ENCODE assay signal across 15 mouse cellular contexts in genomic region chr5:3490358-3490757, GRCm38 (mm10). TPM values are rescaled to one million over a fixed set of nuclear protein-coding genes. Genes with fewer than 3 reads are reported as not detected.
DNase-seq lines count a peak whose midpoint lies in the region; ATAC-seq lines count a peak whose summit lies in the region.
"Had no signal": no experiment of that assay in that cellular context is flagged by ENCODE, and none has a peak within 500 bp of the region (broad histone marks: within the 10 kb centered on the region; RNA-seq: fewer than 3 reads in every experiment).

No protein-coding gene starts in this region.

- WGBS in heart, embryonic 10.5 days = 92% methylated on average over 3 of the region's 3 CpGs
- WGBS in lung, embryonic 15.5 days = 59% methylated on average over 3 of the region's 3 CpGs
- WGBS in stomach, embryonic 16.5 days = 71% methylated on average over 3 of the region's 3 CpGs

- no peak overlapping the region for H3K4me3 ChIP-seq in heart, embryonic 10.5 days
- H3K4me3 ChIP-seq in lung, embryonic 15.5 days = no peak overlapping the region
- H3K4me3 ChIP-seq in stomach, embryonic 16.5 days (replicated peaks; ENCODE audit: low read length) = no peak overlapping the region
- H3K4me3 ChIP-seq: embryonic facial prominence, embryonic 10.5 days; forebrain, embryonic 13.5 days; hindbrain, embryonic 13.5 days; midbrain, embryonic 15.5 days had no signal

- H3K4me2 ChIP-seq in lung, embryonic 15.5 days = no peak overlapping the region
- no peak overlapping the region for H3K4me2 ChIP-seq in stomach, embryonic 16.5 days (ENCODE audit: low read depth, low read length)
- H3K4me2 ChIP-seq: forebrain, embryonic 13.5 days; hindbrain, embryonic 13.5 days; midbrain, embryonic 15.5 days had no signal

- ATAC-seq in lung, embryonic 15.5 days (ENCODE audit: borderline replicate concordance, extremely low read depth, low FRiP score, low TSS enrichment) = no peak
- peak; percentile 36 for ATAC-seq in common myeloid progenitor, adult 5-6 weeks (replicated peaks; ENCODE audit: low read depth, poor library complexity, severe bottlenecking)
- no peak for ATAC-seq in stomach, embryonic 16.5 days (ENCODE audit: insufficient read depth, low FRiP score)
- ATAC-seq in CD4-positive, CD25-positive, alpha-beta regulatory T cell, adult 4 months = no peak
- ATAC-seq: forebrain, embryonic 13.5 days; midbrain, embryonic 15.5 days had no signal

- H3K27ac ChIP-seq in heart, embryonic 10.5 days = no peak overlapping the region
- peak overlapping the region; percentile 53; the same call in 1 of the 2 replicates for H3K27ac ChIP-seq in lung, embryonic 15.5 days
- peak overlapping the region; percentile 68; the same call in 1 of the 2 replicates for H3K27ac ChIP-seq in stomach, embryonic 16.5 days (ENCODE audit: low read length)
- H3K27ac ChIP-seq: embryonic facial prominence, embryonic 10.5 days; forebrain, embryonic 13.5 days; hindbrain, embryonic 13.5 days; midbrain, embryonic 15.5 days had no signal

- no peaks in the 10 kb centered on the region for H3K9me3 ChIP-seq in heart, embryonic 10.5 days
- no peaks in the 10 kb centered on the region for H3K9me3 ChIP-seq in lung, embryonic 15.5 days
- H3K9me3 ChIP-seq in stomach, embryonic 16.5 days (replicated peaks; ENCODE audit: control insufficient read depth, low read length) = no peaks in the 10 kb centered on the region
- H3K9me3 ChIP-seq: embryonic facial prominence, embryonic 10.5 days; forebrain, embryonic 13.5 days; G1E; hindbrain, embryonic 13.5 days; midbrain, embryonic 15.5 days had no signal

- H3K4me1 ChIP-seq in heart, embryonic 10.5 days = peaks cover 17% of the 10 kb centered on the region
- H3K4me1 ChIP-seq in lung, embryonic 15.5 days = peaks cover 28% of the 10 kb centered on the region
- H3K4me1 ChIP-seq in stomach, embryonic 16.5 days (ENCODE audit: control insufficient read depth, insufficient read depth, low read length) = no peaks in the 10 kb centered on the region
- H3K4me1 ChIP-seq: hindbrain, embryonic 13.5 days; midbrain, embryonic 15.5 days had no signal

- DNase-seq in heart, embryonic 10.5 days (ENCODE audit: low spot score) = peak; percentile 5
- DNase-seq in heart, postnatal 10 days = no peak
- no peak for DNase-seq in lung, postnatal 14 days
- DNase-seq: cerebellum, adult 11-12 months; cerebellum, postnatal 36 days; thymus, adult 2 months had no signal

- no peaks in the 10 kb centered on the region for H3K27me3 ChIP-seq in heart, embryonic 10.5 days (ENCODE audit: insufficient read depth, poor library complexity, severe bottlenecking)
- H3K27me3 ChIP-seq in lung, embryonic 15.5 days = no peaks in the 10 kb centered on the region
- H3K27me3 ChIP-seq in stomach, embryonic 16.5 days (ENCODE audit: control insufficient read depth, insufficient read depth, low read length) = no peaks in the 10 kb centered on the region
- H3K27me3 ChIP-seq: forebrain, embryonic 13.5 days; hindbrain, embryonic 13.5 days; midbrain, embryonic 15.5 days had no signal

- no peak overlapping the region for H3K9ac ChIP-seq in lung, embryonic 15.5 days
- no peak overlapping the region for H3K9ac ChIP-seq in stomach, embryonic 16.5 days (ENCODE audit: low read length)
- H3K9ac ChIP-seq: forebrain, embryonic 13.5 days; hindbrain, embryonic 13.5 days; midbrain, embryonic 15.5 days had no signal

- H3K36me3 ChIP-seq in heart, embryonic 10.5 days = peaks cover 10% of the 10 kb centered on the region; the same call in 1 of the 2 replicates
- H3K36me3 ChIP-seq in lung, embryonic 15.5 days = 0 out of 2 replicates have a peak, but pooled peaks cover 2% of the 10 kb centered on the region
- no peaks in the 10 kb centered on the region for H3K36me3 ChIP-seq in stomach, embryonic 16.5 days (ENCODE audit: control insufficient read depth, insufficient read depth, low read length)
- H3K36me3 ChIP-seq: hindbrain, embryonic 13.5 days; midbrain, embryonic 15.5 days had no signal

- intact Hi-C loops in heart, postnatal 10 days (cut with DNase I) = no loop called here

RNA-seq across cellular contexts. Expression of gene Fam133b, which starts 53.3 kb away (rescaled TPM):
- polyA plus RNA-seq in heart, embryonic 10.5 days (2016; fragmentation: Nextera tagmentation; extraction: Ambion mirVana) = 15.8 and 19.3 TPM in 2 replicates
- 10 to 100 TPM; 20.8 to 21.4 TPM for total RNA-seq in heart, postnatal 10 days (2021)
- polyA plus RNA-seq in lung, embryonic 15.5 days (2015; fragmentation: Nextera tagmentation; extraction: Ambion mirVana) = 26.7 and 27.5 TPM in 2 replicates
- total RNA-seq in common myeloid progenitor, adult 5-6 weeks (2017) = 168 and 180 TPM in 2 replicates
- polyA plus RNA-seq in stomach, embryonic 16.5 days (2015; fragmentation: Nextera tagmentation; extraction: Ambion mirVana) = 20.0 and 23.9 TPM in 2 replicates
- 10 to 100 TPM; 44.0 to 54.2 TPM for polyA plus RNA-seq in CD4-positive, CD25-positive, alpha-beta regulatory T cell, adult 4 months (2017; shearing (Covaris generic))
